Mouse (Mus musculus): ENCODE measurements around the gene Scn8a. TPM values are rescaled to one million over a fixed set of nuclear protein-coding genes. Genes with fewer than 3 reads are reported as not detected.

The Scn8a gene
- polyA plus RNA-seq, 1 experiment: not detected

GRCm38 (mm10) chr15:101068671-101069070, 199.0 kb downstream of the Scn8a start:
- no peak for TF ChIP-seq MAX (IDR thresholded peaks at IDR 0.05; ENCODE audit: low read depth)
- TF ChIP-seq TCF12 (IDR thresholded peaks at IDR 0.05; ENCODE audit: insufficient read depth, poor library complexity, severe bottlenecking): no peak
- no peak for TF ChIP-seq TCF3 (IDR thresholded peaks at IDR 0.05; ENCODE audit: insufficient read length, low read depth)
- TF ChIP-seq POLR2A (IDR thresholded peaks at IDR 0.05; ENCODE audit: insufficient read length, low read depth): no peak
- no peak for TF ChIP-seq MYOD1 (IDR thresholded peaks at IDR 0.05; ENCODE audit: control insufficient read depth in 1 of 3, insufficient read length in 2 of 3, low read depth in 2 of 3)
- no peak overlapping the region for H3K4me3 ChIP-seq

GRCm38 (mm10) chr15:101069641-101070190, 200.1 kb downstream of the Scn8a start:
- TF ChIP-seq POLR2A (IDR thresholded peaks at IDR 0.05; ENCODE audit: insufficient read length, low read depth) (no peak), CEBPB (IDR thresholded peaks at IDR 0.05; ENCODE audit: insufficient read depth, poor library complexity, severe bottlenecking) (no peak), USF1 (IDR thresholded peaks at IDR 0.05; ENCODE audit: low read depth) (no peak), REST (IDR thresholded peaks at IDR 0.05; ENCODE audit: insufficient read depth, insufficient read length) (no peak), MYOG (IDR thresholded peaks at IDR 0.05; ENCODE audit: control insufficient read depth in 1 of 3, insufficient read depth in 1 of 3, insufficient read length in 2 of 3, low read depth in 2 of 3) (no peak), SRF (IDR thresholded peaks at IDR 0.05; ENCODE audit: control insufficient read depth, insufficient read length, low read depth) (no peak), MYOD1 (IDR thresholded peaks at IDR 0.05; ENCODE audit: control insufficient read depth in 1 of 3, insufficient read length in 2 of 3, low read depth in 2 of 3) (no peak), TCF3 (IDR thresholded peaks at IDR 0.05; ENCODE audit: insufficient read length, low read depth) (no peak), MAX (IDR thresholded peaks at IDR 0.05; ENCODE audit: low read depth) (no peak), TCF12 (IDR thresholded peaks at IDR 0.05; ENCODE audit: insufficient read depth, poor library complexity, severe bottlenecking) (no peak), E2F4 (IDR thresholded peaks at IDR 0.05; ENCODE audit: insufficient read depth) (no peak), POLR2AphosphoS2 (IDR thresholded peaks at IDR 0.05; ENCODE audit: insufficient read length, low read depth) (no peak)
- Histone ChIP-seq H3K36me3 (ENCODE audit: control insufficient read depth, insufficient read depth) (no peaks in the 10 kb centered on the region), H3K27me3 (ENCODE audit: control insufficient read depth, insufficient read depth, insufficient read length) (peaks cover 67% of the 10 kb centered on the region), H3K4me3 (no peak overlapping the region), H3K79me2 (ENCODE audit: control insufficient read depth, insufficient read depth) (no peaks in the 10 kb centered on the region), H3ac (ENCODE audit: control insufficient read depth, insufficient read length) (no peak overlapping the region), H3K4me2 (ENCODE audit: low read depth) (no peak overlapping the region)

More at GRCm38 (mm10) chr15:101068671-101069070, 199.0 kb downstream of the Scn8a start:
- H3K4me2 ChIP-seq (ENCODE audit: low read depth): no peak overlapping the region
- no peak overlapping the region for H3ac ChIP-seq (ENCODE audit: control insufficient read depth, insufficient read length)
- peaks cover 66% of the 10 kb centered on the region for H3K27me3 ChIP-seq (ENCODE audit: control insufficient read depth, insufficient read depth, insufficient read length)
- H3K79me2 ChIP-seq (ENCODE audit: control insufficient read depth, insufficient read depth): no peaks in the 10 kb centered on the region
- H3K36me3 ChIP-seq (ENCODE audit: control insufficient read depth, insufficient read depth): no peaks in the 10 kb centered on the region

- no peak overlapping the region for H3K4me2 ChIP-seq (ENCODE audit: low read depth)
- TF ChIP-seq USF1 (IDR thresholded peaks at IDR 0.05; ENCODE audit: low read depth): no peak
- no peak for TF ChIP-seq CEBPB (IDR thresholded peaks at IDR 0.05; ENCODE audit: insufficient read depth, poor library complexity, severe bottlenecking)
- TF ChIP-seq POLR2AphosphoS2 (IDR thresholded peaks at IDR 0.05; ENCODE audit: insufficient read length, low read depth): no peak
- no peak for TF ChIP-seq SRF (IDR thresholded peaks at IDR 0.05; ENCODE audit: control insufficient read depth, insufficient read length, low read depth)
- no peak for TF ChIP-seq E2F4 (IDR thresholded peaks at IDR 0.05; ENCODE audit: insufficient read depth)
- no peak for TF ChIP-seq MYOD1 (IDR thresholded peaks at IDR 0.05; ENCODE audit: control insufficient read depth in 1 of 3, insufficient read length in 2 of 3, low read depth in 2 of 3)
- no peak for TF ChIP-seq MYOG (IDR thresholded peaks at IDR 0.05; ENCODE audit: control insufficient read depth in 1 of 3, insufficient read depth in 1 of 3, insufficient read length in 2 of 3, low read depth in 2 of 3)
- TF ChIP-seq REST (IDR thresholded peaks at IDR 0.05; ENCODE audit: insufficient read depth, insufficient read length): no peak
- TF ChIP-seq TCF3 (IDR thresholded peaks at IDR 0.05; ENCODE audit: insufficient read length, low read depth): no peak
- TF ChIP-seq POLR2A (IDR thresholded peaks at IDR 0.05; ENCODE audit: insufficient read length, low read depth): no peak
- TF ChIP-seq MAX (IDR thresholded peaks at IDR 0.05; ENCODE audit: low read depth): no peak
- TF ChIP-seq TCF12 (IDR thresholded peaks at IDR 0.05; ENCODE audit: insufficient read depth, poor library complexity, severe bottlenecking): no peak
Measured at GRCm38 (mm10) chr15:101070762-101071161, 201.1 kb downstream of the Scn8a start.

GRCm38 (mm10) chr15:101072736-101073135, 203.1 kb downstream of the Scn8a start:
- TF ChIP-seq CEBPB (IDR thresholded peaks at IDR 0.05; ENCODE audit: insufficient read depth, poor library complexity, severe bottlenecking) (no peak), TCF12 (IDR thresholded peaks at IDR 0.05; ENCODE audit: insufficient read depth, poor library complexity, severe bottlenecking) (no peak), MYOD1 (IDR thresholded peaks at IDR 0.05; ENCODE audit: control insufficient read depth in 1 of 3, insufficient read length in 2 of 3, low read depth in 2 of 3) (no peak), E2F4 (IDR thresholded peaks at IDR 0.05; ENCODE audit: insufficient read depth) (no peak)
- no peaks in the 10 kb centered on the region for H3K79me2 ChIP-seq (ENCODE audit: control insufficient read depth, insufficient read depth)
- no peak overlapping the region for H3K4me2 ChIP-seq (ENCODE audit: low read depth)
- H3K27me3 ChIP-seq (ENCODE audit: control insufficient read depth, insufficient read depth, insufficient read length): peaks cover 86% of the 10 kb centered on the region
- no peak overlapping the region for H3K4me3 ChIP-seq
- no peak overlapping the region for H3ac ChIP-seq (ENCODE audit: control insufficient read depth, insufficient read length)
- H3K36me3 ChIP-seq (ENCODE audit: control insufficient read depth, insufficient read depth): no peaks in the 10 kb centered on the region

More at GRCm38 (mm10) chr15:101070762-101071161, 201.1 kb downstream of the Scn8a start:
- Histone ChIP-seq H3ac (ENCODE audit: control insufficient read depth, insufficient read length) (no peak overlapping the region), H3K79me2 (ENCODE audit: control insufficient read depth, insufficient read depth) (no peaks in the 10 kb centered on the region), H3K4me3 (no peak overlapping the region), H3K27me3 (ENCODE audit: control insufficient read depth, insufficient read depth, insufficient read length) (peaks cover 76% of the 10 kb centered on the region), H3K36me3 (ENCODE audit: control insufficient read depth, insufficient read depth) (no peaks in the 10 kb centered on the region)

- H3K4me3 ChIP-seq: no peak overlapping the region
- peaks cover 87% of the 10 kb centered on the region for H3K27me3 ChIP-seq (ENCODE audit: control insufficient read depth, insufficient read depth, insufficient read length)
- no peak overlapping the region for H3K4me2 ChIP-seq (ENCODE audit: low read depth)
- no peaks in the 10 kb centered on the region for H3K79me2 ChIP-seq (ENCODE audit: control insufficient read depth, insufficient read depth)
- TF ChIP-seq POLR2AphosphoS2 (IDR thresholded peaks at IDR 0.05; ENCODE audit: insufficient read length, low read depth): no peak
- TF ChIP-seq TCF12 (IDR thresholded peaks at IDR 0.05; ENCODE audit: insufficient read depth, poor library complexity, severe bottlenecking): no peak
- TF ChIP-seq CEBPB (IDR thresholded peaks at IDR 0.05; ENCODE audit: insufficient read depth, poor library complexity, severe bottlenecking): no peak
- TF ChIP-seq REST (IDR thresholded peaks at IDR 0.05; ENCODE audit: insufficient read depth, insufficient read length): no peak
- no peak for TF ChIP-seq TCF3 (IDR thresholded peaks at IDR 0.05; ENCODE audit: insufficient read length, low read depth)
- TF ChIP-seq SRF (IDR thresholded peaks at IDR 0.05; ENCODE audit: control insufficient read depth, insufficient read length, low read depth): no peak
- no peak for TF ChIP-seq MAX (IDR thresholded peaks at IDR 0.05; ENCODE audit: low read depth)
- TF ChIP-seq MYOD1 (IDR thresholded peaks at IDR 0.05; ENCODE audit: control insufficient read depth in 1 of 3, insufficient read length in 2 of 3, low read depth in 2 of 3): no peak
- no peaks in the 10 kb centered on the region for H3K36me3 ChIP-seq (ENCODE audit: control insufficient read depth, insufficient read depth)
- no peak overlapping the region for H3ac ChIP-seq (ENCODE audit: control insufficient read depth, insufficient read length)
Measured at GRCm38 (mm10) chr15:101074067-101074466, 204.4 kb downstream of the Scn8a start.
